Mouse (Mus musculus) limb, embryonic 13.5 days (tissue): ENCODE data around the gene Slc2a8. TPM values are rescaled to one million over a fixed set of nuclear protein-coding genes. Genes with fewer than 3 reads are reported as not detected.

Source experiments
- ATAC-seq: fragments of 200-750 bp; cut with Nextera tagmentation; 2 replicates; pipeline ENCODE4 v1.8.0; 2017; ENCODE audit warnings: low read depth, moderate number of reproducible peaks, moderate TSS enrichment; ENCODE audit not compliant: low FRiP score
- H3K27ac ChIP-seq: fragments of 300-500 bp; sonication (generic); 2 replicates; pipeline ENCODE4 v1.5.1; 2015; ENCODE audit warnings: inconsistent platforms, mild to moderate bottlenecking, moderate library complexity
- H3K27me3 ChIP-seq: fragments of 300-500 bp; sonication (generic); 2 replicates; pipeline ENCODE4 v1.6.1; 2015; ENCODE audit warnings: mild to moderate bottlenecking, inconsistent platforms
- H3K36me3 ChIP-seq: fragments of 300-500 bp; sonication (generic); 2 replicates; pipeline ENCODE4 v1.6.1; 2015; ENCODE audit warnings: inconsistent platforms, mild to moderate bottlenecking, moderate library complexity
- H3K4me1 ChIP-seq: fragments of 300-500 bp; sonication (generic); 2 replicates; pipeline ENCODE4 v1.6.1; 2015; ENCODE audit warnings: inconsistent platforms
- H3K4me2 ChIP-seq: fragments of 300-500 bp; sonication (generic); replicated peaks from 2 replicates; pipeline ENCODE4 v1.6.1; 2015; ENCODE audit warnings: inconsistent platforms, mild to moderate bottlenecking, moderate library complexity
- H3K4me3 ChIP-seq: fragments of 300-500 bp; sonication (generic); 2 replicates; pipeline ENCODE4 v1.5.1; 2015; ENCODE audit warnings: moderate library complexity, mild to moderate bottlenecking, inconsistent platforms
- H3K9ac ChIP-seq: fragments of 300-500 bp; sonication (generic); 2 replicates; pipeline ENCODE4 v1.6.1; 2015; ENCODE audit warnings: mild to moderate bottlenecking, inconsistent platforms
- H3K9me3 ChIP-seq: fragments of 300-500 bp; sonication (generic); 2 replicates; pipeline ENCODE4 v1.6.1; 2016; ENCODE audit warnings: inconsistent platforms
- WGBS: fragments of 180-500 bp; shearing (Covaris S2); methylation state at CpG from one replicate; pipeline ENCODE4 v1.1.7; 2015; 5-methylcytosine and 5-hydroxymethylcytosine counted together
- polyA plus RNA-seq: library from polyadenylated mRNA; unstranded; fragments of >200 nt; fragmentation: Nextera tagmentation; extraction: Ambion mirVana; gene quantifications from 2 replicates; pipeline ENCODE4 v1.2.1, GENCODE M21; 2015

The Slc2a8 gene
- polyA plus RNA-seq, 1 experiment from 2014 or later = 28.9 TPM

DNA sequence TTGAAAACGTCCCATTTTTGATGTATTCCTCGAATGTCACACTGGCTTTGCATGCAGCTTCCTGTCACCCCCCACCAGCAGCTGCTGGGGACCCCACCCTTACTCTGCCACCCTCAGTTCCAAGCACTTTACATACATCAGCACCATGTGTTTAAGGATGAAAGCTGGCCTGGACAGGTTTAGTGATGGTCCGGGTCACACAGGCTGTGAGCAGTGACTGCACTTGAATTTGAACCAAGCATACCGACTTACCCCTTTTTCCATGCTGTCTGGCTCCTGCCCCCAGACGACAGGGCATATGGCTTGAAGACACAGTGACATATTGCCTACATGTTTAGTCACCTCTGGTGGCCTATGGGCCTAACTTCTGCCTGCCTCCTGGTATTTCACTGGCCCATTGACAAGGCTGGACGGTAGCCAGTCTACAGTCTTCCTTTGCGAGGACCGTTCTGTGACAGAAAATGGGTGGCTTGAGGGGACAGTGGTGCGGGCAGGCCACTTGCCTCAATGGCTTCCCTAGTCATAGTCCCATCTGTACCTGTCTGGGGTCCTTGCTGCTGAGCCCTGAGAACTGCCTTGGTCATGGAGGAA is 13.8 kb downstream of the Slc2a8 start:
- no peaks in the 10 kb centered on the region for H3K9me3 ChIP-seq
- peak overlapping the region; percentile 62; the same call in 1 of the 2 replicates for H3K4me3 ChIP-seq
- H3K36me3 ChIP-seq = peaks cover 26% of the 10 kb centered on the region
- no peak for ATAC-seq
- peak overlapping the region; percentile 85 for H3K9ac ChIP-seq
- no peak overlapping the region for H3K27ac ChIP-seq
- H3K27me3 ChIP-seq = no peaks in the 10 kb centered on the region
- H3K4me2 ChIP-seq = peak overlapping the region; percentile 90
- peaks cover 38% of the 10 kb centered on the region for H3K4me1 ChIP-seq
- 86% methylated on average over 9 of the region's 9 CpGs for WGBS

DNA sequence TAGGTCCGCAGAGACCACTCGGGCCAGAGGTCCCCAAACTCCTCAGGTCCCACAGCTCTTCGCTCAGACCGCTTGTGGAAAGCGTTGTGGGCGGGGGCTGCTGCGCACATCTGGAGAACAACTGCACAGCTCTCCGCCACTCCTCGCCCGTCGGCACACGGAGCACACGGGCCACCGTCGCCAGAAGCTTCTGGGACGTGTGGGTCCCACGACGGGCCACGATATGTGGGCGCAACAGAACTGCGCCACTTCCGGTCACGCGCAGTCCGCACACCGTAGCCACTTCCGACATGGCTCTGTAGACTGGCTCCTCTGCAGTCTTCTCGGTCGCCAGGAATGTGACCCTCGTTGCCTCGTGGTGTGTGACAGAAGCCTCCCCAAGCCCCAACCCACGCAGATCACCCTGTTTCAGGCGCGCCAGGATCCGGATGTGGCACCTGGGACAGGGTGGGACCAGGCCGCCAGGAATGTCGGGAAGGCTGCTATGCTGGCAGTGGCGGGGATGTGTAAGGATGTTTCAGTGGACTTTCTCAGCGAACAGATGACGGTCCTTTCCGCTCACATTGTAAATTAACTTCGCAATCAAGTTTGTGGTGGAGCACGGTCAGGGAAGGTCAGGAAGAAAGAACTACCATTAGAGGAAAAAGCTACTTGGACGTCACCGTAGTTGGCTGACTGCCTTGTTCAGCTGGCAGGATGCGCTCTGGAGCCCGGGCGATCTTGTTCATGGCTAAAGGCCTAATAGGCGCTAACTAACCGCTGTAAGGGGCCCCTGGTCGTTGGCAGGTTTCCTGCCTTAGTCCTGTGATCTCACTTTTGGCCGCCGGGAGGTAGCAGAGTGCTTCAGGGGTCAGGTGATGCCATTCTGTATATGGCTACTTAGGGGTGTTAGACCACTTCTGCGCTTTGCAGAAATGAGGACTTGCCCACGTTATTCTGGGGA is 14.9 kb downstream of the Slc2a8 start:
- Histone ChIP-seq H3K4me2 (peak overlapping the region; percentile 90), H3K36me3 (peaks cover 25% of the 10 kb centered on the region), H3K4me1 (peaks cover 46% of the 10 kb centered on the region), H3K27me3 (no peaks in the 10 kb centered on the region), H3K9ac (peak overlapping the region; percentile 85), H3K9me3 (no peaks in the 10 kb centered on the region), H3K4me3 (peak overlapping the region; percentile 62), H3K27ac (peak overlapping the region; percentile 94)
- WGBS = under 1% methylated on average over 55 of the region's 55 CpGs
- ATAC-seq = peak; percentile 86

DNA sequence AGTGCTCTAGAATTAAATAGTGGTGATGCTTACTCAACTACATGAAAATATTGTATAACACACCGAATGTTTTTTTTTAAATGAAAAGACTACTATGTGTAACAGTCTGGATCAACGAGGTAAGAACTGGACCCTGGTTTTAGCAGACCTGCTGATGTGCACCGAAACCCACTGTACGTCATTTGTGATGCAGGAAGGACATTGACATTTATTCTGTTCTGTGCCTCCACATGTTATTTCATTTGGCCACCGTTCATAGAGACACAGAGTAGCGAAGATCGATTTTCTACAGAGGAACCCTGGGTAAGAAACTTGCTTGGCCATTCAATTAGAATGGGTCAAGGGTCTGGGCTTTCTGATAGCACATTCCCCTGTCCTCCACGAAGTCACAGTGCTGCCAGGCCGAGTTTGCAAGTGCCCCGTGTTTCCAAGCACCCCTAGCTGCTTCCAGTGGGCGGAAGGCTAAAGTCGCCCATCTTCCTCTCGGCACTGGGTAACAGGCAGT is 15.6 kb downstream of the Slc2a8 start:
- Histone ChIP-seq H3K27me3 (no peaks in the 10 kb centered on the region), H3K4me3 (peak overlapping the region; percentile 62), H3K4me1 (peaks cover 46% of the 10 kb centered on the region), H3K4me2 (peak overlapping the region; percentile 90), H3K9me3 (no peaks in the 10 kb centered on the region), H3K9ac (peak overlapping the region; percentile 85), H3K27ac (peak overlapping the region; percentile 94), H3K36me3 (peaks cover 25% of the 10 kb centered on the region)
- 9% methylated on average over 13 of the region's 13 CpGs for WGBS
- no peak for ATAC-seq

DNA sequence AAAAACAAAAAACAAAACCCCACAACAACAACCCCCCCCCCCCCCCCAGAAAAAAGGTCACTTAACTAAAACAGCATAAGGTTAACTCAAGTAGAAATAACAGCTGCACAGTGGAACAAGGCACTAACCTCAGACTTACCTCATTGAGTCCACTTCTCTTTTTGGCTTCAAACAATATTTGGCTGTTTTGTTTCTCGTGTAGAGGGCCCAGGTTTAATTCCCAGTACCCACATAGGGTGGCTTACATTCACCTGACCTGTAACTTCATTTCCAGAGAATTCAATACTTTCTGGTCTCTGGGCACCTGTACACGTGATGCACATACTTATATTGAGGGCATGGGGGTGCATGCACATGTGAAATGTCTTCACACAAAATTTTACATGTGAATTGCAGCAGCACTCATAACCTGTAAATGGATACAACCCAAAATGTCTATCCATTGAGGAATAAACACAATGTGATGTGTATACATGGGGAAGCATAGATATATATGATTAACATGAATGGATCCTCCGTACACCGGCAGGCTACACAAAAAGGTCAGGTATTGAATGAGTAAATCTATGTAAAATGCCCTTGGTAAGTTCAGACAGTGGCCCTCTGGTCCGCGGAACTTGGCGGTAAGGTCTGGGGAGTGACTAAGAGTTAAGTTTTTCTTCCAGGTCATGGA is 16.2 kb downstream of the Slc2a8 start:
- peaks cover 51% of the 10 kb centered on the region for H3K4me1 ChIP-seq
- no peak for ATAC-seq
- peak overlapping the region; percentile 62 for H3K4me3 ChIP-seq
- H3K27ac ChIP-seq = no peak overlapping the region
- no peak overlapping the region for H3K9ac ChIP-seq
- 14% methylated on average over 7 of the region's 7 CpGs for WGBS
- no peaks in the 10 kb centered on the region for H3K27me3 ChIP-seq
- H3K9me3 ChIP-seq = no peaks in the 10 kb centered on the region
- H3K36me3 ChIP-seq = peaks cover 25% of the 10 kb centered on the region
- peak overlapping the region; percentile 90 for H3K4me2 ChIP-seq

DNA sequence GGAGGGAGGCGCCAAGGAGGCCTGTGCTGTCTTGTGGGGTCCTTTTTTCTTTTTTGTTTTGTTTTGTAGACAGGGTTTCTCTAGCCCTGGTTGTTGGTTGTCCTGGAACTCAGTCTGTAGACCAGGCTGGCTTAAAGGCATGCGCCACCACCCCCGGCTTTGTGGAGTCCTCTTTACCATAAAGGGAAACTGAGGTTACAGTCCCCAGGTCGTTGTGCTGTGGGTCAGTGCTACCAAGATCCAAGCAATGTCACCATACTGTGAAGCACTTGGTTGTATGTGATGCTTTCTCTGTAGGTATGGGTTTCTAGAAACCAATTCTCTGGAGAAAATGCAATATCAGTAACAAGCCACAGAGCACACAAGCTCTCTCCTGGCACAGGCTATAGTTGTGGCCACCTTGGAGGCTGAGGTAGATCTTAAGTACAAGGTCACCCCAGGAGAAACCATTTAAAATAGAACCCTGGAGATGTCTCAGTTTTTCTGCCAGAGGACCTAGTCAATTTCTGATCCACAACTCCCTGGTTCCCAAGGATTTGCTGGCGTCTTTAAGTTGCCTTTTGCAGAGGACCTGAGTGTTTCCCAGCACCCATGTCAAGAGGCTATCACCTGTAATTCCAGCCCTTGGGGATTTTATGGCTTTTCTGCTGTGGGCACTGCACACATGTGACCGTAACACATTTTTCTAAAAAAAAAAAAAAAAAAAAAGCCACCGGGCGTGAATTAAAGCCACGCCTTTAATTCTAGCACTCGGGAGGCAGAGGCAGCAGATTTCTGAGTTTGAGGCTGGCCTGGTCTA is 17.0 kb downstream of the Slc2a8 start:
- H3K9ac ChIP-seq = peak overlapping the region; percentile 31; the same call in 1 of the 2 replicates
- WGBS = 34% methylated on average over 10 of the region's 10 CpGs
- no peak for ATAC-seq
- H3K9me3 ChIP-seq = no peaks in the 10 kb centered on the region
- H3K4me1 ChIP-seq = peaks cover 54% of the 10 kb centered on the region
- no peak overlapping the region for H3K27ac ChIP-seq
- H3K4me3 ChIP-seq = peak overlapping the region; percentile 5; the same call in 1 of the 2 replicates
- H3K36me3 ChIP-seq = peaks cover 25% of the 10 kb centered on the region
- H3K4me2 ChIP-seq = peak overlapping the region; percentile 95; the same call in 1 of the 2 replicates
- H3K27me3 ChIP-seq = no peaks in the 10 kb centered on the region

DNA sequence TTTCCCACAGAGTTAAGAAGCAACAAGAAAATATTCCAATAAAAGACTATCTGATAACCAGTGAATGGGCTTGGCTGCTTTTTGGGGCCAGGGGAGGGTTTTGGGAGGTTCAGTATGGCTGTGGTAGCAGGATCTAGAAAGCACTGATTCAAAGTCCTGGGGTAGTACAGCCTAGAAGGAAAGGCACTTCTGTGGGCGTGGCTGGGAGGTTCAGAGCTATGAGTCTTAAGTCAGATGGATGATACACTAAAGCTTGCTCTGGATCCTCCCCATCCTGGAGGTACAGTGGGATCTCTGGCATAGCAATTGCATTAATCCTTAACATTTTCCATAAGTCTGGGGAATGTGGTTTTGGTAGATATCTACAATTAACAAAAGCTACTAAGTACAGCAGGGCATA is 17.9 kb downstream of the Slc2a8 start:
- Histone ChIP-seq H3K27ac (no peak overlapping the region), H3K36me3 (peaks cover 26% of the 10 kb centered on the region), H3K9ac (peak overlapping the region; percentile 99; the same call in 1 of the 2 replicates), H3K4me3 (peak overlapping the region; percentile 89), H3K27me3 (no peaks in the 10 kb centered on the region), H3K4me2 (peak overlapping the region; percentile 95), H3K4me1 (peaks cover 54% of the 10 kb centered on the region), H3K9me3 (no peaks in the 10 kb centered on the region)
- ATAC-seq = no peak
- WGBS = 78% methylated on average over 1 of the region's 1 CpGs

DNA sequence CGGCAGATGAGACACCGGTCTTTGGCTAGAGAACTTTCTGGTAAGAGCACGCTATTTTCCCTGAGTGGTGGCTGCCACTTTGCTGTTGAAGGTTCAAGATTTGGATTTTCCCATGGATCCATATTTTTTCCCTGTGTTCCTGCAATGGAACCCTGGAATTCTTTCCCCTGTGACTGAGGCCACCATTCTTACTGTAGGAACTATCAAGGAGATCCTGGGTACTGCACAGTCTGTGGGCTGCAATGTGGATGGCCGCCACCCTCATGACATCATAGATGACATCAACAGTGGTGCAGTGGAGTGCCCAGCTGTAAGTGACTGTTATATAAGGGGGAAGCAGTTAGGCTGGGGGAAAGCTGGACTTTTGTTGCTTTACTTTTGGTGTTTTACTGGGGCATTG is 18.3 kb downstream of the Slc2a8 start:
- Histone ChIP-seq H3K27me3 (no peaks in the 10 kb centered on the region), H3K9ac (peak overlapping the region; percentile 99), H3K4me2 (peak overlapping the region; percentile 95), H3K4me1 (peaks cover 54% of the 10 kb centered on the region), H3K36me3 (peaks cover 28% of the 10 kb centered on the region), H3K27ac (no peak overlapping the region), H3K9me3 (no peaks in the 10 kb centered on the region), H3K4me3 (peak overlapping the region; percentile 89)
- ATAC-seq = no peak
- 68% methylated on average over 4 of the region's 4 CpGs for WGBS

DNA sequence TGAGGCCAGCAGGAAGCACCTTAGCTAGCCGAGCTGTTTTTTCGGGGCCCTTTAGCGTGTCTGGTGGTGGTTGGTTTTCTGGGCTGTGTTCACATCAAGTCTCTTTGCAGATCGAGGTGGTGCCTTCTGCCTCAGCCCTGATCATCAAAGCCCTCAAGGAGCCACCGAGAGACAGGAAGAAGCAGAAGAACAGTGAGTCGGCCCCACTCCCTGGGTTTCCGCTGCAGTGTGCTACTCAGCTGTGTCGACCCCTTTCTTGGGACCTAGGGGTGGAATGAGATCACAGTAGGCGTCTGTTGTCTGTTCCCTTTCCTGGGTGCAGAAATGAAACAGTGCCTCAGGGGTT is 19.0 kb downstream of the Slc2a8 start:
- Histone ChIP-seq H3K4me1 (peaks cover 51% of the 10 kb centered on the region), H3K27ac (peak overlapping the region; percentile 86; the same call in 1 of the 2 replicates)
- 4% methylated on average over 9 of the region's 9 CpGs for WGBS

DNA sequence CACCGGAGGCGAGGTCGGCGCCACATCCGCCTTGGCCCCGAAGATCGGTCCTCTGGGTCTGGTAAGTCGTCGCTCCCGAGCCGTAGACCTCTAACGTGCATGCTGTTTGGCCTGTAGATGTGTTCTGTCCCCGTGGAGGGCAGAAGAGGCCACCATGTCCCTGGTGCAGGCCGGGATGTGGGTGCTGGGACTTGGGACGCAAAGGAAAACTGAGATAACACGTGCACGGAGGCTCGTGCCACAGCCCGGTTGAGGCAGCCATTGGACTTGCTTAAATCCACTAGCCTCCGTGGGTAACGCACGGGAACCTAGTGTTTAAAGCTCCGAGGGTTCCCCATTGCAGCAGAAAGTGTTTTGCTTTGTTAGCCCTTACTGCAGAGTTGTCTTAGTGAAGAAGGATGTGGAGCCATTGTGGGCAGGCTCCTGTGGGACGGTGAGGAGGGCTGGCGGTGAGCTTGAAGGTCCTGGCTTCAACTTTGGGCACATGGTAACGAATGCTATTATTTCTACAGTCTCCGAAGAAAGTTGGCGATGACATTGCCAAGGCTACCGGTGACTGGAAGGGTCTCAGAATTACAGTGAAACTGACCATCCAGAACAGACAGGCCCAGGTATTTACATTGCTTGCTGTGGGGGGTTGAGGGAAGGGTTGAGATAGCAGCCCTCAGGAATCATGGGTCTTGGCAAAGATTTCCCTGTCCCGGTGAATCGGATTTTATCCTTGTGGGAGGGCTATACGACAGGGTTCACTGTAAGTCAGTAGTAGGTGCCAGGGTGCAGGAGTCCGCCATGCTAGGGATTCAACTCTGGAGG is 19.6 kb downstream of the Slc2a8 start:
- Histone ChIP-seq H3K36me3 (peaks cover 33% of the 10 kb centered on the region), H3K9me3 (no peaks in the 10 kb centered on the region), H3K4me3 (peak overlapping the region; percentile 89), H3K4me2 (peak overlapping the region; percentile 95), H3K9ac (peak overlapping the region; percentile 99), H3K27me3 (no peaks in the 10 kb centered on the region), H3K4me1 (peaks cover 45% of the 10 kb centered on the region), H3K27ac (peak overlapping the region; percentile 86)
- WGBS = under 1% methylated on average over 33 of the region's 33 CpGs
- ATAC-seq = no peak

More for the DNA sequence above, 19.0 kb downstream of the Slc2a8 start:
- Histone ChIP-seq H3K4me3 (peak overlapping the region; percentile 89), H3K27me3 (no peaks in the 10 kb centered on the region), H3K9ac (peak overlapping the region; percentile 99), H3K4me2 (peak overlapping the region; percentile 95), H3K9me3 (no peaks in the 10 kb centered on the region), H3K36me3 (peaks cover 29% of the 10 kb centered on the region)
- ATAC-seq = no peak

DNA sequence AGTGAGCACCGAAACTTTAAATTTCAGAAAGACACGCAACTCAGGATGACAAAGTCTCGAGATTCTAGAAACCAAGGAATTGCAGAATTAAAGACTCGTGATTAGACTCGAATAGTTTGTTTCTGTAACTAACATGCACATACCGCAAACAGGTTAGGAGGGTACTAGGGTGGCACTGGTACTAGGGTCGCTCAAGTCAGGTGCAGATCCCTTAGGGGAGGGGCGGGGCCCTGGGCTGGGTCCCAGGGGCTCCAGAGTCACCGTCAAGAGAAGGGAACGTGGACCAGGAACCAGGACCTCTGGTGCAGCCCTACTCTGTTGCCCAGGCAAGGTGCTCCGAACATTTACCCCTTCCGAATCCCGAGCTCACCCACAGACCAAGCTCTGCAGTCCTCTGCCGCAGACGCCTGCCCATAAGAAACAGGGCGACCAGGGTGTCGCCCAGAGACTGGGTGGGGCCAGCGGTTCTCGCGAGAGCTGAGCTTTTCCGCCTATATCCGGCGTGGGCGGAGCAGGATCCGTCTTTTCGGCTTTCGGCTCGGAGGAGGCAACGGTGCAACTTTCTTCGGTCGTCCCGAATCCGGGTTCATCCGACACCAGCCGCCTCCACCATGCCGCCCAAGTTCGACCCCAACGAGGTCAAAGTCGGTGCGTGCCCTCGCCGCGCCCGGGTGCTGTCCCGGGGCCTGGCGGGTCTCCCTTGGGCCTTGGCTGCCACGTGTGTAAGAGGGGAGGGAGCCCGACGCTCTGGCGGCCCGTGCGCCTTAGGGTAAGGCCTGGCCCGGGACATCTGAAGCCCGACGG is 20.5 kb downstream of the Slc2a8 start, which contains the start of the genes Rpl12 and Lrsam1:
Rpl12 (plus strand) TSS at position 368 of the 804 bp plus-strand sequence.
Lrsam1 (minus strand) TSS at position 423 of the 804 bp plus-strand sequence.
- H3K9ac ChIP-seq = peak within 1 kb of the TSS; percentile 99
- WGBS = 3% methylated on average over 55 of the region's 55 CpGs
- peaks cover 41% of the 10 kb centered on the region for H3K36me3 ChIP-seq
- peak within 1 kb of the TSS; percentile 89 for H3K4me3 ChIP-seq
- H3K27me3 ChIP-seq = no peaks in the 10 kb centered on the region
- H3K4me2 ChIP-seq = peak within 1 kb of the TSS; percentile 95
- peaks cover 42% of the 10 kb centered on the region for H3K4me1 ChIP-seq
- peak; percentile 93 for ATAC-seq
- peak within 1 kb of the TSS; percentile 86 for H3K27ac ChIP-seq
- H3K9me3 ChIP-seq = no peaks in the 10 kb centered on the region
